19 mouse cellular contexts compared by ENCODE assay signal in the genomic region with DNA sequence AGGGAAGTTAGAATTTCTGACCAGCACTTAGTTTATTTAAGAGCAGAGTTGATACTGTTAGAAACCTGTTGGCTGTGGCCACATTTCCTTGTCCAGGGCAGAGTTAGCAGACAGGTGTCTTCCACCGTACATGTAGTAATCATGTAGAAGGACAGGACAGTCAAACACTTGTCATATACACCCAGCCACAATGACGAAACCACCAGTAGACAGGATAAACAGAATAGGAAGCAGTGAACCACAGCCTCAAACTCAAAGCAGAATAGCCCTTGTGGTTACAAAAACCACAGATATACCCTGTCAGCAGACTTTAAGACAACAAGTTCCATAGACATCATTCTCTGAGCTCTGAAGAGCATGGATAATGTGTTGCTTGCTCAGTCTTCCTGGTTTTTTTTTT. TPM values are rescaled to one million over a fixed set of nuclear protein-coding genes. Genes with fewer than 3 reads are reported as not detected.
DNase-seq lines count a peak whose midpoint lies in the region; ATAC-seq and TF ChIP-seq lines count a peak whose summit lies in the region.
"Had no signal": no experiment of that assay in that cellular context is flagged by ENCODE, and none has a peak within 500 bp of the region (broad histone marks: within the 10 kb centered on the region; RNA-seq: fewer than 3 reads in every experiment).

No protein-coding gene starts in this region.

- no peaks in the 10 kb centered on the region for H3K9me3 ChIP-seq in liver, postnatal 0 days (ENCODE audit: low read length)
- H3K9me3 ChIP-seq: liver, embryonic 15.5 days had no signal

- no peak for TF ChIP-seq EP300 in liver, postnatal 0 days (IDR thresholded peaks at IDR 0.05; ENCODE audit: low read depth)

- no peak overlapping the region for H3K4me3 ChIP-seq in liver, postnatal 0 days (ENCODE audit: low read depth, low read length)
- H3K4me3 ChIP-seq in macrophage (ENCODE audit: inconsistent target) = no peak overlapping the region
- H3K4me3 ChIP-seq: liver, embryonic 15.5 days had no signal

- 0 out of 2 replicates have a peak, but pooled peaks have one; percentile 17 for ATAC-seq in liver, postnatal 0 days
- peak; percentile 31 for ATAC-seq in Patski
- ATAC-seq: forebrain, embryonic 14.5 days had no signal

- H3K9ac ChIP-seq in liver, postnatal 0 days (replicated peaks) = no peak overlapping the region
- H3K9ac ChIP-seq: liver, embryonic 15.5 days had no signal

- CTCF ChIA-PET in Patski (lab: Charles Lee) = interaction anchor here (1.0 kb wide), 1 partner anchor 9 kb away, joined by 3 read pairs; no protein-coding TSS in a partner anchor

- no peaks in the 10 kb centered on the region for H3K36me3 ChIP-seq in liver, postnatal 0 days (replicated peaks; ENCODE audit: insufficient read depth, low read length)
- H3K36me3 ChIP-seq in macrophage (ENCODE audit: inconsistent target) = no peaks in the 10 kb centered on the region
- H3K36me3 ChIP-seq in splenic B cell, adult 2 months (ENCODE audit: control insufficient read depth, insufficient read depth, low read length, poor library complexity, severe bottlenecking) = no peaks in the 10 kb centered on the region
- H3K36me3 ChIP-seq: liver, embryonic 15.5 days had no signal

- no peaks in the 10 kb centered on the region; the same call in 1 of the 2 replicates for H3K4me1 ChIP-seq in liver, postnatal 0 days (ENCODE audit: insufficient read depth)
- H3K4me1 ChIP-seq: liver, embryonic 15.5 days had no signal

- 41% methylated on average over 2 of the region's 2 CpGs for WGBS in liver, postnatal 0 days (ENCODE audit: insufficient replicate concordance)
- 0% methylated on average over 2 of the region's 2 CpGs for WGBS in macrophage (ENCODE audit: missing documents)

- no peak overlapping the region for H3K4me2 ChIP-seq in liver, postnatal 0 days (ENCODE audit: low read depth, low read length)
- H3K4me2 ChIP-seq: liver, embryonic 15.5 days had no signal

- H3K79me2 ChIP-seq in macrophage (ENCODE audit: inconsistent target) = no peaks in the 10 kb centered on the region

- TF ChIP-seq CTCF in liver, postnatal 0 days (IDR thresholded peaks at IDR 0.05; ENCODE audit: low read depth) = no peak
- TF ChIP-seq CTCF in Patski (IDR thresholded peaks at IDR 0.05) = no peak

- no peak for DNase-seq in liver, postnatal 0 days
- DNase-seq in liver (no peak), Patski (ENCODE audit: low read depth, low spot score) (no peak)
- peak; percentile 3 for DNase-seq in splenic B cell, adult 2 months (ENCODE audit: low read depth, low spot score)
- no peak for DNase-seq in urinary bladder, postnatal 36 days (ENCODE audit: low spot score in 2 of 2)
- no peak for DNase-seq in heart, adult 8-10 months (ENCODE audit: low spot score)
- DNase-seq in kidney, postnatal 4 days = no peak
- DNase-seq: adrenal gland, postnatal 25 days; cerebellum, adult 11 months; heart, postnatal 14 days; left cerebral cortex, postnatal 4 days; thymus, postnatal 36 days had no signal

- POLR2A ChIA-PET in Patski (lab: Charles Lee) = interaction anchor here (0.6 kb wide), 1 partner anchor 164 kb away, joined by 3 read pairs; no protein-coding TSS in a partner anchor

- in situ Hi-C loops in Patski (cut with MboI; ENCODE audit: low pct_unique_long_range_greater_than_20kb) = no loop called here

- no peak overlapping the region for H3K27ac ChIP-seq in liver, postnatal 0 days (ENCODE audit: low read depth)
- H3K27ac ChIP-seq in macrophage = peak overlapping the region; percentile 28
- H3K27ac ChIP-seq: kidney, postnatal 0 days; liver, embryonic 15.5 days had no signal

- no peaks in the 10 kb centered on the region for H3K27me3 ChIP-seq in liver, postnatal 0 days (ENCODE audit: insufficient read depth, low read length)
- H3K27me3 ChIP-seq in Patski = peaks cover 12% of the 10 kb centered on the region
- no peaks in the 10 kb centered on the region for H3K27me3 ChIP-seq in splenic B cell, adult 2 months (ENCODE audit: control insufficient read depth, insufficient read depth, low read length, poor library complexity, severe bottlenecking)
- H3K27me3 ChIP-seq: liver, embryonic 15.5 days had no signal

RNA-seq across cellular contexts. Expression of a gene that starts 41.6 kb away (rescaled TPM):
- not detected in 2 replicates for polyA plus RNA-seq in liver, postnatal 0 days (2015; fragmentation: Nextera tagmentation; extraction: Ambion mirVana)
- polyA plus RNA-seq in Patski (2021) (not detected), macrophage (2018) (0.11 TPM in 1 of 3 replicates, not detected in the others)
- 1 to 10 TPM in 1 of 26 experiments, under 1 TPM in 2, not detected in 23; 0.66 to 1.1 (median 0.81) TPM for total RNA-seq in macrophage (2018; cell fraction: chromatin; rRNA removed)
- under 1 TPM in 4 of 26 experiments, not detected in 22; 0.09 to 0.13 (median 0.13) TPM for total RNA-seq in macrophage (2018; cell fraction: cytosol; rRNA removed)
- total RNA-seq in macrophage (2018; cell fraction: nucleus; rRNA removed) = under 1 TPM in 4 of 26 experiments, not detected in 22; 0.48 to 0.99 (median 0.63) TPM
- not detected for total RNA-seq in heart, adult 8-10 months (2022)
- total RNA-seq: adrenal gland, postnatal 25 days; heart, postnatal 14 days; layer of hippocampus, postnatal 14 days; left cerebral cortex, postnatal 4 days had no signal
- polyA plus RNA-seq: forebrain, embryonic 14.5 days; intestine, embryonic 14.5 days; kidney, postnatal 0 days; liver, embryonic 15.5 days; stomach, embryonic 14.5 days had no signal
